Mouse (Mus musculus) E14TG2a.4 (cell line): ENCODE data around the gene Bmt2.

Experiments
- CTCF ChIP-seq: conservative IDR thresholded peaks from 2 replicates; pipeline ENCODE4 v1.5.1; 2014; ENCODE audit warnings: low read length
- NANOG ChIP-seq: IDR thresholded peaks from 2 replicates; pipeline ENCODE4 v1.6.1; 2014; ENCODE audit warnings: borderline replicate concordance, low read length, mixed read lengths

GRCm38 (mm10) chr6:13722166-13722565 lies 44.4 kb upstream of the Bmt2 start:
- no peak for TF ChIP-seq CTCF
- no peak for TF ChIP-seq NANOG
